Mouse (Mus musculus): Measurements from ENCODE around the gene Aatk.
A peak's percentile ranks its signal among the peaks of the same experiment; 100 is the strongest.

Gene Aatk

GRCm38 (mm10) chr11:119989115-119989564 is 57.8 kb downstream of the Aatk start:
- peak; percentile 87 for DNase-seq (ENCODE audit: low read depth)

- no peak for DNase-seq (ENCODE audit: low read depth)
Measured at GRCm38 (mm10) chr11:119988391-119988790, 58.6 kb downstream of the Aatk start.

- no peak for DNase-seq (ENCODE audit: low read depth)
Measured at GRCm38 (mm10) chr11:119987876-119988275, 59.1 kb downstream of the Aatk start.

DNA sequence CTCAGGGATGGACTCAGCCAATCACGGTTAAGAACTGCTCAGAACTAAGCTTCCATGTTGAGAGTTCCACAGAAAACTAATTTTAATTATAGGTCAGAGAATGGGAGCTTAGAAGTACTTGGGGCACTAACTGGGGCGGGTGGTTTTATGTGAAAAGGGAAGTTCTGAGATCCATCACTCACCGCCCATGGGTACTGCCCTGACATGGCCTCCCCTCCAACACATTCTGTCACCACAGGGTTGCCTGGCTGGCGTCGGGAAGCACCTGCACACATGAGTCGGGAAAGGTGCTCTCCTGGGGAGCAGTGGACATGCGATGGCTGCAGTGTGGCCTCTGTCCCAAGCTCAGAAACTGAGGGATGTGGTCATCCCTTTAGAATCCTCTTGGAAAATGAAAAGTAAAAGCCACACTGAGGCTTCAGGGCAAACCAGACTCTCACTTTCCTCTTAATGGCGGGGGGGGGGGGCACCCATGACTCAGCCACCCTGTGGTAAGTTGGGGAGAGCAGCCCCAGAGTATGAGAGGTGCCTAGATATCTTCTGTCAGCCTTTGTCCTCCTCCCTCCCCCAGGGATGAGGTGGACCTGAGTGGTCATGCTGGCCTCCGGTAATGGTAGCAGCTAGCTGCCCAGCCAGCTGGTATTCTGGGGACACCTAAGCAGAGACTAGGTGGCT is 60.1 kb downstream of the Aatk start:
- DNase-seq (ENCODE audit: low read depth) = peak; percentile 39

DNA sequence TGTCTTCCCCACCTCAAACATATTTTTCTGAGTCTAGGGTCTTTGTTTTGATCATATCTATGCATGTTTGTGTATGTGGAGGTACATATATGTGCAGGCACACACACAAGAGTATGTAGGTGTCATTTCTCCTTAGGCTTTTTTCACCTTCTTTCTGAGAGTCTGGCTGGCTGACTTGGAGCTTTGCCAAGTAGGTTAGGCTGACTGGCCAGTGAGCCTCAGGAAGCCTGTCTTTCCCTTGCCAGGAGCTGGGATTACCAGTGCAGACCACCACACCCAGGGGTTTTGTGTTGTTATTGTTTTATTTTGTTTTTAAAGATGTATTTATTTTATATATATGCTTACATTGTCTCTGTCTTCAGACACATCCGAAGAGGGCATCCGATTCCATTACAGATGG is 63.8 kb downstream of the Aatk start:
- DNase-seq (ENCODE audit: low read depth) = no peak

DNA sequence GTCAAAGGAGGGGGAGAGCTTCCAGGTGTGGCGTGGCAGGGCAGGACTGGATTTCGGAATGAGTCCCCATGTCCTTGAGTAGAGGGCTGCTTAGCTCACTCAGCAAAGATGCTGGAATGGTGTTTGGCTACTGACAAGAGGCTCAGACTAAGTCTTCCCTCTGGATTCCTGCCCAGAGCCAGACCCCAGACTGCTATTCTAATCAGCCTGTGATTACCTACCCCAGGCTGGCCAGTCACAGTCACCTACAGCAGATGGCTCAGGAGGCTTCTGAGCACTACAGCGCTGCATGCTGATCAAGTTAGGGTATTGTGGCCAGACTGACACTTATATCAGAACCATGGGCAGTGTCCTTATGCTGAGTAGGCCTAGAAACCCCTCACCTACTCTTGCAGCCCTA is 64.7 kb downstream of the Aatk start:
- DNase-seq (ENCODE audit: low read depth) = no peak

GRCm38 (mm10) chr11:119981769-119982168 is 65.2 kb downstream of the Aatk start:
- no peak for DNase-seq (ENCODE audit: low read depth)

DNA sequence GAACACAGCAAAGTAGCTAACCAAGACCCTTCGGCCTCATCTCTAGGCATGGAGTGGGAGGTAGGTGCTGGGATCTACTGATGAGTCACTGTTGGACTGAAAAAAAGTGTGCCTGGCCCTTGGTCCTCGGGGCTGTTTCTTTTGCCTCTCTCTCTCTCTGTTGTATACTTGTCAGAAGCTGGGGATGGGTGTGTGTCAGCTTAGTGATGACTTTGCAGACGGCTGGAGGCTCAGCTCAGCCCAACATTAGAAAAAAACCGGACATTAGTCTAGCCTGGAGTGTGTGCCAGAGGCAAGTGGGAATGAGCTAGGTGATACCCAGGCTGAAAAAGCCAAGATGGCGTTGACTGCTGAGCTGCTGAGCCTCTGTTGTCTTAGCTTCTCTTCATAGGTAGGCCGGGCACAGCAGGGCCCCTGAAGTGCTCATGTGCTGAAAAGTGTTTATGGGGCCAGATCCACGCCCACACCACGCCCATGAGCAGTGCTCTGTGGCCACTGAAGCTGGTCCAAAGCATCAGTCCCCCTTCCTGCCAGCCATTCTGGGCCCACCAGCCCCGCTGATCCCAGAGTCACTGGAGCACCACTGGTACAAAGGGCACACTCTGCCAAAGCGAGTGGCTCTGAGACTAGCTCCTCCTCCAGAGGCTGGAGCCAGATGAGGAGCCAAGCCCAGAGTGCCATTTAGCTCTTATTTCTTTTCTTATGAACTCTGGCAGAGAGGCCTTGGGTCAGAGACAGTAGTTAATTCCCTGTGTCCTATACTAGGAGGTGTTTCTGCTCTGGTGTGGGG is 67.2 kb downstream of the Aatk start:
- DNase-seq (ENCODE audit: low read depth) = no peak

GRCm38 (mm10) chr11:119978701-119979100 is 68.3 kb downstream of the Aatk start:
- no peak for DNase-seq (ENCODE audit: low read depth)

GRCm38 (mm10) chr11:119975739-119976501 is 71.0 kb downstream of the Aatk start:
- DNase-seq (ENCODE audit: low read depth) = peak; percentile 82

- no peak for DNase-seq (ENCODE audit: low read depth)
Measured at GRCm38 (mm10) chr11:119973789-119974188, 73.2 kb downstream of the Aatk start.

DNA sequence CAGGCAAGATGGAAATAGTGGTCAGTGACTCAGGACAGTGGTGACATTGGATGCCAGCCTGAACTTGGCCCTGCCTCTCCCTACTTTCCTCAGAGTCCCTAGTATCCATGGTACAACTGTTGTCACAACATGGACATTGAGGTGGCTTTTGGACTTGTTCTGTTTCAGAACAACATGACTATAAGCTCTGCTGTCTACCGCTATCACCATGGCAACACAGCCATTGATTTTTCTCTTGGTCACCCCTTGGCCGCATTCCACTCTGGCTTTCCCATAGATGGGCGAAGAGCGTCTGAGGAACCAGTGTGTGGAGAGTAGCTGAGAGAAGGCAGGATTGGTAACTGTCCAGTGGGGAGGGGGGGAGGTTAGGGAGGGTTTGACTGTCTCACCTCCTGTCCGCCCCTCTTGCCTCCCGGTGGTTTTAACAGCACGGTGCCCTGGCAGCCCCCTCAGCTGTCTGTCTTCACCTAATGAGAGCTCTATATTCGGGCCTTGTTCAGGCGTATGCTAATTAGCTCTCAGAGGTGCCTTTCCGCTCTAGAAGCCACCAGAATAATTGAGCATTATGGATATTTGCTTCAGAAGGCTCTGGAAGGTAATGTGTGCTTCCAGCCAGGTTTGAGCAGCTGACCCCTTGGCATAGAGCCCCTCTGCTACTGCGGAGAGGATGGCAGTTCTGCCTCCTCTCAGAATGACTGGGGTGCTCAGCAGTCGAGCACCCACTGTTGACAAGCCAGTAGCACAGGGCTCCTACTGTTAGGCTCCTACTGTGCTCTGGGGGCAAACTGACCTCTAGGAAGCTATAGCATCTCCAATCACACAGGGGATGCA is 76.7 kb downstream of the Aatk start:
- no peak for DNase-seq (ENCODE audit: low read depth)

- no peak for DNase-seq (ENCODE audit: low read depth)
Measured at GRCm38 (mm10) chr11:119967892-119968291, 79.1 kb downstream of the Aatk start.

DNA sequence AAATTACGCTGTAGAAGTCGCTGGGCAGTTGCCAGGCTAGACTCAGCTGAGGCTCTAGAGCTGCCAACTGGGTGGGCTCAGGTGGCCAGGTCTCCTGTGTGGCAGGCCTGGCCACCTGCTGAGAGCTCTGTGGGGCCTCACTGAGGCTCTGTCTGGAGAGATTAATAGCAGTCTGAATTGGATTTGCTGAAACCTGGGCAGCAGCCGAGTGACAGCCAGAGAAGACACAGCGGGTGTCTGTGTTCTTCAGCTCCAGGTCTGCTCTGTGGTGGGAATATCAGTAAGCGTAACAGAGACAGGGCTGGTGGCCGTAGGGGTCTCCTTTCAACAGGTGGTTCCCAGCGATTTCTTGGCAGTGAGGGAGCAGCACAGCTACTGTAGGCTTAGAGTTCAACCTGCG is 79.6 kb downstream of the Aatk start:
- DNase-seq (ENCODE audit: low read depth) = no peak

DNA sequence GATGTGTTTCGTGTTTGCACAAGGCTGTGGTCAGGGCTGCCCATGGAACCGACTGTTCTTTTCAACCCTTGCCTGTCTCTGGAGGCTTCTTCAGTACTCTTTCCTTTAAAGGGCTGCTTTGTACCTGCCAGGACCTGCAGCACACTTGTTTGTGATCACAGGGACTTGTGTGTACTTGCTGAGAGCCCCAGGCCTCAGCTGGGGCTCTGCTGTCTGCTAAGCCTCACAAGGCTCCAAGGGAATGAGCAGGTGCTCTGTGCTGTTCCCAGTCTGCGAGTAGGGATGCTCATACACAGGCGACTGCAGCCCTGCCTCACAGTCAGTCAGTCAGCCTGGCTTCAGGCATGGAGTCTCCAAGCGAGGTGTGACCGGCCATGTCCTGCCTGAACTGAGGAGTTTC is 80.7 kb downstream of the Aatk start:
- DNase-seq (ENCODE audit: low read depth) = no peak

GRCm38 (mm10) chr11:119965053-119965452 is 81.9 kb downstream of the Aatk start:
- no peak for DNase-seq (ENCODE audit: low read depth)

DNA sequence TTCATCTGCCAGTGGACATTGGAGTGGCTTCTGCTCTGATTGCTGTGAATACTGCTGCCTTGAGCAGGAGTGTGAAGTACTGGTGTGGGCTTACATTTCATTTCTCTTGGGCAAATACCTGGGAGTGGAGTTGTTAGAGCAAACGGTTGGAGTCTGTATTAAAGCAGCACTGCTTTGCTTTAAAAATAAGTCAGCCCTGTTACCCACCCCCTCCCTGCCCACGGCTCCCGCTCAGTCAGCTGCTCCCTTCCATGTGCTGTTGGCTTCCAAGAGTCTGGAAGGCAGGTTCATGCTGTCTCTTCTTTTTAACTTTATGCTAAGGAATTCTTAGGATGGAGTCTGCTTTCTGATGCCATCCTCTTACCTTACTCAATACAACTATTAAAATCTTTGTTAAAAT is 85.5 kb downstream of the Aatk start:
- no peak for DNase-seq (ENCODE audit: low read depth)

- DNase-seq (ENCODE audit: low read depth) = peak; percentile 56
Measured at GRCm38 (mm10) chr11:119960671-119961070, 86.3 kb downstream of the Aatk start.

DNA sequence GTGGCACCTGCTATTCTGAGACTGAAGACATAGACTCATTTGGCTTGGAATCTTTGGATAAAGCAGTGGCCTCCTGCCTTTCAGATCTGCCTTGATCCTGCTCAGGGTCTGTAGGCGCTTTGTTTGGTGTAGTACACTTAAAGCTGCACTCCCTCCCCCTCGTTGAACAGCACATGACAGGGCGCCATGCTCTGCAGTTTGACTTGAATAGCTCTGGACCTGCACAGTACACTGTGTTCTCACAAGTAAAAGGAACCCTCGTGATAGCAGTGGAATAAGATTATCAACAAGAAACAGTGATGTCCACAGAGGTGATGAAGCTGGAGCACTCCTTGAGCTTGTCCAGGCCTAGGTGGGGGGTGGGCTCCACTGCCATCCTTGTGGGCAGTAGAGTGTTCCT is 87.3 kb downstream of the Aatk start:
- no peak for DNase-seq (ENCODE audit: low read depth)

- DNase-seq (ENCODE audit: low read depth) = no peak
Measured at GRCm38 (mm10) chr11:119958856-119959255, 88.1 kb downstream of the Aatk start.

All from 416B (cell line).